Mouse (Mus musculus) midbrain, embryonic 15.5 days (tissue): ENCODE data around the gene Nol9. TPM values are rescaled to one million over a fixed set of nuclear protein-coding genes. Genes with fewer than 3 reads are reported as not detected.

Experiments used
- ATAC-seq: fragments of 200-750 bp; cut with Nextera tagmentation; replicated peaks from 2 replicates; pipeline ENCODE4 v1.8.0; 2017; ENCODE audit warnings: moderate TSS enrichment
- H3K27ac ChIP-seq: fragments of 300-500 bp; sonication (generic); 2 replicates; pipeline ENCODE4 v1.5.1; 2015; ENCODE audit warnings: mild to moderate bottlenecking, inconsistent platforms
- H3K27me3 ChIP-seq: fragments of 300-500 bp; sonication (generic); replicated peaks from 2 replicates; pipeline ENCODE4 v1.6.1; 2015; ENCODE audit warnings: inconsistent platforms
- H3K36me3 ChIP-seq: fragments of 300-500 bp; sonication (generic); replicated peaks from 2 replicates; pipeline ENCODE4 v1.6.1; 2015; ENCODE audit warnings: inconsistent platforms
- H3K4me1 ChIP-seq: fragments of 300-500 bp; sonication (generic); 2 replicates; pipeline ENCODE4 v1.6.1; 2015; ENCODE audit warnings: inconsistent platforms
- H3K4me2 ChIP-seq: fragments of 300-500 bp; sonication (generic); 2 replicates; pipeline ENCODE4 v1.6.1; 2015; ENCODE audit warnings: inconsistent platforms, mild to moderate bottlenecking, moderate library complexity
- H3K4me3 ChIP-seq: fragments of 300-500 bp; sonication (generic); 2 replicates; pipeline ENCODE4 v1.5.1; 2015; ENCODE audit warnings: mild to moderate bottlenecking, inconsistent platforms
- H3K9ac ChIP-seq: fragments of 300-500 bp; sonication (generic); 2 replicates; pipeline ENCODE4 v1.6.1; 2015; ENCODE audit warnings: mild to moderate bottlenecking, inconsistent platforms
- H3K9me3 ChIP-seq: fragments of 300-500 bp; sonication (generic); 2 replicates; pipeline ENCODE4 v1.6.1; 2016; ENCODE audit warnings: inconsistent platforms
- WGBS: fragments of 180-500 bp; shearing (Covaris S2); methylation state at CpG from one replicate; pipeline ENCODE4 v1.1.7; 2015; ENCODE audit warnings: mixed read lengths; 5-methylcytosine and 5-hydroxymethylcytosine counted together
- polyA plus RNA-seq: library from polyadenylated mRNA; unstranded; fragments of >200 nt; fragmentation: Nextera tagmentation; extraction: Ambion mirVana; gene quantifications from 2 replicates; pipeline ENCODE4 v1.2.1, GENCODE M21; 2015

The Nol9 gene
- polyA plus RNA-seq, 1 experiment from 2014 or later: 27.4 TPM

DNA sequence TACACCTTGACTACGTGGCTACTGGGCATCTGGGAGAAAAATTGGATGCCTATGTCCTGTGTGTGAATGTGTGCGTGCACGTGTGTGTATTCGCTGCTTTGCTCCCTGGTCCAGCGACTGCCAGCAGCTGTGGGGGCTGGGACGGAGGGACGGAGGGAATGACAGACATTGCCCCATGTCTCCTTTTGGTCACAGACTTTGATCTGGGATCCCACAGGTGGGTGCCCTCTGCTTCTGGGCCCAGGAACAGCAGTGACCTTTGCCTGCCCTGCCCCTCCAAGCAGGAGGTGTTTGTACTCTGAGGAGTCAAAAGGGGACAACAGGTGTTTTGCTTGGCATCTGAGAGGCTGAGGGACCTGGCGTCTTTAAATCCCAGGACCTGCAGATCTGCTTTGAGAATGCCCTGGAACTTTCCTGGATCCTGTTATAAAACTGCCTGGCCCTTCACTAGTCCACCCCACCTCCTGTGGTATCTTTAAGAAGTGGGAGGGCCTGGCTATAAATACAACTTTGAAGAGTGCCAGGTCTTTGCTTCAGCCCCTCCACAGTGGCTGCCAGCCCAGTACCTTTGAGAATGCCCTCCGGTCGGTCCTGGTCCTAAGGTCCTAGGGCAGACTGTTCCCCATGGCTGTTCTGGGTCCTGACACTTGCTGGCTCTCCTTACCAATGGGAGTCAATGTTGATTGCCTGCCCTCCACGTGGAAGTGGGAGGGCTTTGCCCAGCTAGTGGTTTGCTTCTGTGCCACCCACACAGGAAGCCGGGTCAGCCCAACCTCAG is 25.9 kb upstream of the Nol9 start:
- 89% methylated on average over 12 of the region's 12 CpGs for WGBS
- peaks cover 27% of the 10 kb centered on the region for H3K4me1 ChIP-seq
- H3K27ac ChIP-seq: no peak overlapping the region
- H3K9me3 ChIP-seq: no peaks in the 10 kb centered on the region
- H3K4me2 ChIP-seq: no peak overlapping the region
- H3K4me3 ChIP-seq: no peak overlapping the region
- H3K36me3 ChIP-seq: peaks cover 2% of the 10 kb centered on the region; the same call in 1 of the 2 replicates
- no peak for ATAC-seq
- H3K9ac ChIP-seq: no peak overlapping the region
- H3K27me3 ChIP-seq: 0 out of 2 replicates have a peak, but pooled peaks cover 9% of the 10 kb centered on the region

- peaks cover 38% of the 10 kb centered on the region for H3K36me3 ChIP-seq
- no peak for ATAC-seq
- no peak overlapping the region for H3K27ac ChIP-seq
- no peaks in the 10 kb centered on the region for H3K9me3 ChIP-seq
- H3K4me2 ChIP-seq: no peak overlapping the region
- 90% methylated on average over 6 of the region's 6 CpGs for WGBS
- H3K9ac ChIP-seq: no peak overlapping the region
- H3K4me1 ChIP-seq: peaks cover 11% of the 10 kb centered on the region
- H3K4me3 ChIP-seq: no peak overlapping the region
- no peaks in the 10 kb centered on the region for H3K27me3 ChIP-seq
These were observed 20.0 kb upstream of the Nol9 start for GRCm38 (mm10) chr4:152019073-152019472.

- Histone ChIP-seq H3K4me3 (no peak overlapping the region), H3K9me3 (no peaks in the 10 kb centered on the region), H3K27me3 (no peaks in the 10 kb centered on the region), H3K27ac (no peak overlapping the region), H3K9ac (no peak overlapping the region), H3K4me1 (peaks cover 20% of the 10 kb centered on the region), H3K4me2 (no peak overlapping the region), H3K36me3 (peaks cover 38% of the 10 kb centered on the region)
- ATAC-seq: no peak
- WGBS: 90% methylated on average over 21 of the region's 21 CpGs
These were observed 19.1 kb upstream of the Nol9 start for GRCm38 (mm10) chr4:152020024-152020423.

DNA sequence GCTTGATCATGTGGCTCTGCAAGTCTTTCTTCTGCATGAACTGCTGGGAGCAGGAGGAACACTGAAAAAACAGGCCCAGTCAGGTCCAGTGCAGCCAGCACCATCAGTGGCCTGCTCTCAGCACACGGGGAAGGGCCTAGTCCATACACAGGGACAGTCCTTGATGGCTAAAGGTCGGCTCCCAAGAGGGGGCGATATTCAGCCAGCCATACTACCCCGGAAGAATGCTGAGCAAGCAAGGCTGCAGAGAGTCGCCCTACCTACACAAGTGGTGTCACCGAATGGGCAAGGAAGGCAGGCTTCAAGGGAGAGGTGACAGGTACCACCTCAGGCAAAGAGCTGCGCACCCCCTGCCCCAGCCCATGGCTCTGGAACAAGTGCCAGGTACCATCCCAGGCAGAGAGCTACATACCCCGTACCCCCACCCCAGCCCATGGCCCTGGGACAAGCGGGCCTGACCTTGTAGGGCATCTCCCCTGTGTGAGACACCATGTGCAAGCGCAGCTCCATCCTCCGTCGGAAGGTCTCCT is 17.5 kb upstream of the Nol9 start:
- H3K36me3 ChIP-seq: peaks cover 36% of the 10 kb centered on the region
- peaks cover 36% of the 10 kb centered on the region for H3K4me1 ChIP-seq

GRCm38 (mm10) chr4:152022506-152022905 is 16.6 kb upstream of the Nol9 start:
- no peaks in the 10 kb centered on the region for H3K9me3 ChIP-seq
- H3K4me3 ChIP-seq: no peak overlapping the region
- no peaks in the 10 kb centered on the region for H3K27me3 ChIP-seq
- peaks cover 36% of the 10 kb centered on the region for H3K36me3 ChIP-seq
- peaks cover 40% of the 10 kb centered on the region for H3K4me1 ChIP-seq
- no peak overlapping the region for H3K27ac ChIP-seq
- no peak overlapping the region for H3K4me2 ChIP-seq
- no peak for ATAC-seq
- 92% methylated on average over 8 of the region's 8 CpGs for WGBS
- H3K9ac ChIP-seq: no peak overlapping the region

More for the DNA sequence above, 17.5 kb upstream of the Nol9 start:
- WGBS: 72% methylated on average over 12 of the region's 12 CpGs
- no peak overlapping the region for H3K27ac ChIP-seq
- no peak overlapping the region for H3K9ac ChIP-seq
- no peak overlapping the region for H3K4me3 ChIP-seq
- H3K4me2 ChIP-seq: no peak overlapping the region
- H3K9me3 ChIP-seq: no peaks in the 10 kb centered on the region
- ATAC-seq: no peak
- H3K27me3 ChIP-seq: no peaks in the 10 kb centered on the region

DNA sequence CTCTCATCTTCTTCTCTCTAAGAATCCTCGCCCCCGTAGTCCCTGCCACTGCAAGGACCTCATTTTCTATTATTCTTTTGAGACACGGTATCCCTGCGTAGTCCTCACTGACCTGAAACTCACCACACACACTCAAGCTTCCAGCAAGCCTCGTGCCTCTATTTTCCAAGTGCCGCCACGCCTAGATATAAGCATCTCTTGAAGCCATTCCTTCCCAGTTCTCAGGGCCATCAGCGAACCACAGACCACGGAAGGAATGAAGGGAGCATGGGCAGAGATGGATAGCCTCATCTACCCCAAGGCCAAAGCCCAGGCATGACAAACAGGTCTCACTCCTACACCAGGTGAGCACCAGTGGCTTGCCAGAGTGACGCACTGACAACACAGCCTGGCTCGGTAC is 14.6 kb upstream of the Nol9 start:
- no peak overlapping the region for H3K4me3 ChIP-seq
- peak overlapping the region; percentile 14; the same call in 1 of the 2 replicates for H3K9ac ChIP-seq
- no peaks in the 10 kb centered on the region for H3K27me3 ChIP-seq
- peaks cover 53% of the 10 kb centered on the region for H3K4me1 ChIP-seq
- WGBS: 93% methylated on average over 11 of the region's 11 CpGs
- no peak overlapping the region for H3K27ac ChIP-seq
- peak overlapping the region; percentile 15; the same call in 1 of the 2 replicates for H3K4me2 ChIP-seq
- H3K36me3 ChIP-seq: peaks cover 27% of the 10 kb centered on the region
- no peaks in the 10 kb centered on the region for H3K9me3 ChIP-seq
- no peak for ATAC-seq

DNA sequence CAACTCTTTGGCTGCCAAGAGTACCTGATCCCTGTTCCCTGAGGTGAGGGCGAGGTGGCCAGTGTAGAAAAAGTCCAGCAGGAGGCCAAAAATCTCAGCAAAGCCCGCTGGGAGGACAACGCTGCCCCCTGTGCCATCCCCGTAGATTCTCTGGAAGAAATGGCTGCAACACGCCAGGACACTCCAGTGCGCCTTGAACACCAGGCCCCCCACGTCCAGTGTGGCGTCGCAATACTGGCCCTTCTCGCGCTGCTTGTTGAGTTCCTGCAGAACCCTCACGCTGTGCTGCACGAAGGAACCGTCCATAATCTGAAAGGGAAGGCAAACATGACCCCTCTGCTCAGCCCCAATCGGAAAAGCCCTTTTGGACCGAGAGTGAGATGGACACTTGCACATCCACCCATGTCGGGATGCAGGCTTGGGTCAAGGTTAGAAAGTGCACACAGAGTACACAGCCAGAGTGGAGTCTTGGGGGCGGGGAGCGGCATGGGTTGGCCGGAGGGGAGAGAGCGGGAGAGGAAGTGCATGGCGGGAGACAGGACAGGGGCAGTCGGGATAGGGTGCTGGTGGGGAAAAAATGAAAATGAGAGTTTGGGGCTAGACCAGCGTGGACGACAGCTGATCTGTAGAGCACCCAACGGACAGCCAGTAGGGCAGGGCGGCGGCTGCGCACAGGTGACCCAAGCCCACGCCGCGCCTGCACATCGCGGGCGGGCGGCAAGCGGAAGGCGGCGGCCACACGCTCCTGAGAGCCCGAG is 12.2 kb upstream of the Nol9 start:
- peak; percentile 78 for ATAC-seq
- peak overlapping the region; percentile 76 for H3K27ac ChIP-seq
- peak overlapping the region; percentile 72 for H3K9ac ChIP-seq
- no peaks in the 10 kb centered on the region for H3K9me3 ChIP-seq
- 0 out of 2 replicates have a peak, but pooled peaks cover 3% of the 10 kb centered on the region for H3K27me3 ChIP-seq
- H3K4me3 ChIP-seq: peak overlapping the region; percentile 70
- H3K4me2 ChIP-seq: peak overlapping the region; percentile 80
- 2% methylated on average over 31 of the region's 41 CpGs for WGBS
- H3K4me1 ChIP-seq: peaks cover 57% of the 10 kb centered on the region
- H3K36me3 ChIP-seq: peaks cover 9% of the 10 kb centered on the region; the same call in 1 of the 2 replicates

DNA sequence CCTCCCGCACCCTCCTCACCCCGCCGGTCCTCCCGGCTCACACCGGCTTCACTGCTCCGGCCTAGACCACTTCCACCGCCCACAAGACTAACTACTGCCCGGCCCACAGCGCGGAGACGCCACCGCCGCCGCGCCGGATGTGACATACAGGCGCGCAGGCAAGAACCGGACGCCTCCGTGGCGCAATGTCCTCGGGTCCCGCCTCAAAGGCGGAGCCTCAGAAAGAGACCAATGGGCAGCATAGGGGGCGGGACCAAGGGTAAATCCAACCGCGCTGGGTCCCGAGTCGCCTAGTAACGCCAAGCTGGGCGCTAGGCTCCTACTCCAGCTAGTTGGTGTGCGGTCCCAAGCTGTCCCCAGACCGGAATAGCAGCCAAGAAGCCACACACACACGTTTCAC is 11.6 kb upstream of the Nol9 start, which contains the start of gene Zbtb48:
TSS of gene Zbtb48 (minus strand) at position 148 of the 400 bp plus-strand sequence.
- peak; percentile 98 for ATAC-seq
- H3K4me2 ChIP-seq: peak within 1 kb of the TSS; percentile 80
- H3K9me3 ChIP-seq: no peaks in the 10 kb centered on the region
- H3K36me3 ChIP-seq: 0 out of 2 replicates have a peak, but pooled peaks cover 9% of the 10 kb centered on the region
- peak within 1 kb of the TSS; percentile 70 for H3K4me3 ChIP-seq
- WGBS: under 1% methylated on average over 34 of the region's 35 CpGs
- H3K4me1 ChIP-seq: peaks cover 57% of the 10 kb centered on the region
- H3K27me3 ChIP-seq: 0 out of 2 replicates have a peak, but pooled peaks cover 4% of the 10 kb centered on the region
- H3K27ac ChIP-seq: peak within 1 kb of the TSS; percentile 76
- H3K9ac ChIP-seq: peak within 1 kb of the TSS; percentile 72

GRCm38 (mm10) chr4:152028456-152028855 is 10.7 kb upstream of the Nol9 start:
- Histone ChIP-seq H3K9ac (peak overlapping the region; percentile 72), H3K27me3 (0 out of 2 replicates have a peak, but pooled peaks cover 4% of the 10 kb centered on the region), H3K27ac (peak overlapping the region; percentile 76; the same call in 1 of the 2 replicates), H3K4me3 (peak overlapping the region; percentile 70), H3K36me3 (0 out of 2 replicates have a peak, but pooled peaks cover 2% of the 10 kb centered on the region), H3K4me1 (peaks cover 51% of the 10 kb centered on the region), H3K4me2 (peak overlapping the region; percentile 80), H3K9me3 (no peaks in the 10 kb centered on the region)
- WGBS: 61% methylated on average over 15 of the region's 15 CpGs
- no peak for ATAC-seq

GRCm38 (mm10) chr4:152029087-152029486 is 10.0 kb upstream of the Nol9 start:
- peaks cover 47% of the 10 kb centered on the region for H3K4me1 ChIP-seq
- H3K9ac ChIP-seq: 0 out of 2 replicates have a peak overlapping the region, but pooled peaks have one; percentile 72
- peak overlapping the region; percentile 80 for H3K4me2 ChIP-seq
- peak overlapping the region; percentile 70; the same call in 1 of the 2 replicates for H3K4me3 ChIP-seq
- no peak overlapping the region for H3K27ac ChIP-seq
- WGBS: 33% methylated on average over 5 of the region's 5 CpGs
- no peak for ATAC-seq
- H3K27me3 ChIP-seq: 0 out of 2 replicates have a peak, but pooled peaks cover 4% of the 10 kb centered on the region
- no peaks in the 10 kb centered on the region for H3K36me3 ChIP-seq
- H3K9me3 ChIP-seq: no peaks in the 10 kb centered on the region

DNA sequence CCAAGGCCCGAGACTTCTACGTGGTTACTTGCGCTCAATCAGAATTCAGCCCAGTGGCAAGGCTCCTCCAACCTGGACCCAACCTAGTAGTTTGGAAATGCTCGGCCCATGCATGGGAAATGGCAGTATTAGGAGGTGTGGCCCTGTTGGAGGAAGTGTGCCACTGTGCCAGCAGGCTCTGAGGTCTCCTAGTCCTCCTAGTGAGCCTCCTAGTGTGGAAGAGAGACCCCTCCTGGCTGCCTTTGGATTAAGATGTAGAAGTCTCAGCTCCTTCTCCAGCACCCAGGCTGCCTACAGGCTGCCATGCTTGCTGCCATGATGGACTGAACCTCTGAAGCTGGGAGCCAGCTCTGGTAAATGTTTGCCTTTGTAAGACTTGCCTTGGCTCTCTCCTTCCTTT is 9.1 kb upstream of the Nol9 start:
- Histone ChIP-seq H3K4me1 (peaks cover 37% of the 10 kb centered on the region), H3K9ac (no peak overlapping the region), H3K27me3 (0 out of 2 replicates have a peak, but pooled peaks cover 4% of the 10 kb centered on the region), H3K4me2 (peak overlapping the region; percentile 11; the same call in 1 of the 2 replicates), H3K27ac (no peak overlapping the region), H3K4me3 (no peak overlapping the region), H3K9me3 (no peaks in the 10 kb centered on the region), H3K36me3 (no peaks in the 10 kb centered on the region)
- no peak for ATAC-seq
- 64% methylated on average over 4 of the region's 4 CpGs for WGBS

- Histone ChIP-seq H3K9ac (no peak overlapping the region), H3K36me3 (no peaks in the 10 kb centered on the region), H3K4me1 (peaks cover 16% of the 10 kb centered on the region), H3K4me2 (no peak overlapping the region), H3K9me3 (no peaks in the 10 kb centered on the region), H3K27me3 (0 out of 2 replicates have a peak, but pooled peaks cover 4% of the 10 kb centered on the region), H3K27ac (no peak overlapping the region), H3K4me3 (no peak overlapping the region)
- ATAC-seq: no peak
- WGBS: 89% methylated on average over 13 of the region's 13 CpGs
These were observed 6.2 kb upstream of the Nol9 start for GRCm38 (mm10) chr4:152032922-152033321.
